In the genomic region with DNA sequence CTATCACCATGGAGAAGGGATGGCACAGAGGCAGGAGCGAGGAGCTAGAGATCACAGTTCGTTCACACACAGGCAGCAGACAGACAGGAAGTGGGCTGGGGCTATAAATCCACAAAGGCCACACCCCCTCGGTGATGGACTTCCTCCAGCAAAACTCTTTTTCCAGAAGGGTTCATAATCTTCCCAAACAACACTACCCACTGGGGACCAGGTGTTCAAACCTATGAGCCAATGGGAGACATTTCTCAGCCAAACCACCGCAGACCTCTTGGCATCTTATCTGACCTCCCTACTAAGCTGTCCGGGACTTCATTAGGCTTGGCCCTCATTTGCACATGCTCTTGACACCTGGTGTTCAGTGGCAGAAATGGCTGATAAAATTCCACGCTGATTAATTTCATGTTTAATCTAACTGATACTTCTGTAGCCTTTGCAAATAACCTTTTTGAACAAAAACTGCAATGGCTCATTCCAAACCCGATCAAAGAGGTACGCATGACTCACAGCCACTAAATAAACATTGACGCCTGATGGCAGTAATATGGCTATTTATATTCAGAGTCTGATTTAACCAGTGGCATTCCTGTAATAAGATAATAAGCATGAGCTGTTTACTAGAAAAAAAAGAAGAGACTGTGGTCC, we compare ENCODE assay signal across 10 mouse cellular contexts.
DNase-seq lines count a peak whose midpoint lies in the region; ATAC-seq and TF ChIP-seq lines count a peak whose summit lies in the region.
"Had no signal": no experiment of that assay in that cellular context is flagged by ENCODE, and none has a peak within 500 bp of the region (broad histone marks: within the 10 kb centered on the region; RNA-seq: fewer than 3 reads in every experiment).

No protein-coding gene starts in this region.

- no peaks in the 10 kb centered on the region for H3K9me3 ChIP-seq in hindbrain, embryonic 11.5 days (ENCODE audit: control insufficient read depth, low read length)
- H3K9me3 ChIP-seq in hindbrain, embryonic 10.5 days, result no peaks in the 10 kb centered on the region
- H3K9me3 ChIP-seq in forebrain, postnatal 0 days (ENCODE audit: low read length), result no peaks in the 10 kb centered on the region
- no peaks in the 10 kb centered on the region for H3K9me3 ChIP-seq in midbrain, embryonic 12.5 days

- 61% methylated on average over 9 of the region's 9 CpGs for WGBS in hindbrain, embryonic 11.5 days
- WGBS in hindbrain, embryonic 10.5 days, result 71% methylated on average over 9 of the region's 9 CpGs
- 33% methylated on average over 9 of the region's 9 CpGs for WGBS in forebrain, postnatal 0 days
- 45% methylated on average over 9 of the region's 9 CpGs for WGBS in midbrain, embryonic 12.5 days

- DNase-seq in hindbrain, embryonic 11.5 days (ENCODE audit: low spot score), result no peak
- no peak for DNase-seq in hindbrain, embryonic 10.5 days (ENCODE audit: low spot score)
- peak; percentile 13 for DNase-seq in MN1 (ENCODE audit: low spot score)
- DNase-seq in forebrain, postnatal 0 days, result peak; percentile 13
- DNase-seq in left cerebral cortex, adult 18-20 months (ENCODE audit: low spot score in 2 of 2), result no peak
- DNase-seq in frontal cortex, postnatal 36 days (ENCODE audit: low spot score in 2 of 2), result no peak
- no peak for DNase-seq in gastrocnemius, adult 2 months
- DNase-seq: adrenal gland, postnatal 14 days; right cerebral cortex, postnatal 4 days had no signal

- H3K4me2 ChIP-seq in hindbrain, embryonic 11.5 days (replicated peaks; ENCODE audit: low read depth, low read length), result no peak overlapping the region
- no peak overlapping the region for H3K4me2 ChIP-seq in forebrain, postnatal 0 days (ENCODE audit: low read depth)
- no peak overlapping the region for H3K4me2 ChIP-seq in midbrain, embryonic 12.5 days (replicated peaks)

- no peak overlapping the region for H3K9ac ChIP-seq in hindbrain, embryonic 11.5 days (ENCODE audit: low read depth, low read length)
- no peak overlapping the region for H3K9ac ChIP-seq in forebrain, postnatal 0 days
- H3K9ac ChIP-seq in midbrain, embryonic 12.5 days (replicated peaks), result no peak overlapping the region

- H3K27ac ChIP-seq in hindbrain, embryonic 11.5 days (ENCODE audit: low read depth, low read length), result no peak overlapping the region
- H3K27ac ChIP-seq in hindbrain, embryonic 10.5 days, result no peak overlapping the region
- no peak overlapping the region for H3K27ac ChIP-seq in forebrain, postnatal 0 days (ENCODE audit: low read depth, low read length)
- peak overlapping the region; percentile 60 for H3K27ac ChIP-seq in midbrain, embryonic 12.5 days (replicated peaks)
- H3K27ac ChIP-seq in gastrocnemius, adult 2 months, result no peak overlapping the region

- TF ChIP-seq CTCF in forebrain, postnatal 0 days (IDR thresholded peaks at IDR 0.05; ENCODE audit: low read depth), result no peak
- no peak for TF ChIP-seq CTCF in gastrocnemius, adult 2 months (IDR thresholded peaks at IDR 0.05)

- H3K27me3 ChIP-seq in hindbrain, embryonic 11.5 days (ENCODE audit: control insufficient read depth, insufficient read depth, low read length), result no peaks in the 10 kb centered on the region
- H3K27me3 ChIP-seq in hindbrain, embryonic 10.5 days (ENCODE audit: insufficient read depth, poor library complexity, severe bottlenecking), result no peaks in the 10 kb centered on the region
- no peaks in the 10 kb centered on the region for H3K27me3 ChIP-seq in forebrain, postnatal 0 days (ENCODE audit: insufficient read depth, low read length)
- peaks cover 6% of the 10 kb centered on the region for H3K27me3 ChIP-seq in midbrain, embryonic 12.5 days

- intact Hi-C loops in gastrocnemius, adult 2 months (cut with DNase I), result no loop called here

- H3K4me1 ChIP-seq in hindbrain, embryonic 11.5 days (replicated peaks; ENCODE audit: control insufficient read depth, insufficient read depth, low read length), result no peaks in the 10 kb centered on the region
- peaks cover 4% of the 10 kb centered on the region; the same call in 1 of the 2 replicates for H3K4me1 ChIP-seq in hindbrain, embryonic 10.5 days (replicated peaks)
- no peaks in the 10 kb centered on the region for H3K4me1 ChIP-seq in forebrain, postnatal 0 days (ENCODE audit: insufficient read depth)
- peaks cover 15% of the 10 kb centered on the region for H3K4me1 ChIP-seq in midbrain, embryonic 12.5 days

- ATAC-seq in hindbrain, embryonic 11.5 days (ENCODE audit: low FRiP score), result peak; percentile 65; the same call in 1 of the 2 replicates
- ATAC-seq in forebrain, postnatal 0 days, result peak; percentile 43; the same call in 1 of the 2 replicates
- peak; percentile 12; the same call in 1 of the 2 replicates for ATAC-seq in midbrain, embryonic 12.5 days (ENCODE audit: low FRiP score, low read depth)

- no peak overlapping the region for H3K4me3 ChIP-seq in hindbrain, embryonic 11.5 days (ENCODE audit: low read depth, low read length)
- no peak overlapping the region for H3K4me3 ChIP-seq in hindbrain, embryonic 10.5 days
- no peak overlapping the region for H3K4me3 ChIP-seq in forebrain, postnatal 0 days (ENCODE audit: low read depth, low read length)
- H3K4me3 ChIP-seq in midbrain, embryonic 12.5 days, result no peak overlapping the region
- H3K4me3 ChIP-seq in gastrocnemius, adult 2 months, result no peak overlapping the region

- H3K36me3 ChIP-seq in hindbrain, embryonic 11.5 days (ENCODE audit: control insufficient read depth, insufficient read depth, low read length), result no peaks in the 10 kb centered on the region
- no peaks in the 10 kb centered on the region for H3K36me3 ChIP-seq in hindbrain, embryonic 10.5 days
- H3K36me3 ChIP-seq in forebrain, postnatal 0 days (ENCODE audit: insufficient read depth), result no peaks in the 10 kb centered on the region
- no peaks in the 10 kb centered on the region for H3K36me3 ChIP-seq in midbrain, embryonic 12.5 days

Comparison
In these comparisons a context has a peak if more than half of its experiments do, and no peak if none do; other contexts are left out.
1. ATAC-seq: peak in every context shown above with its lines; median percentile 65 in hindbrain, embryonic 11.5 days; 43 in forebrain, postnatal 0 days; 12 in midbrain, embryonic 12.5 days.
2. DNase-seq: peak in MN1 (single experiment) and forebrain, postnatal 0 days (single experiment); none in hindbrain, embryonic 11.5 days (single experiment), hindbrain, embryonic 10.5 days (single experiment), left cerebral cortex, adult 18-20 months (0 of 2), frontal cortex, postnatal 36 days (0 of 2) and gastrocnemius, adult 2 months (single experiment).